Mouse (Mus musculus): ENCODE measurements around the gene Trim65. TPM values are rescaled to one million over a fixed set of nuclear protein-coding genes. Genes with fewer than 3 reads are reported as not detected.

Gene Trim65
- total and polyA plus RNA-seq, 2 experiments from 2014 or later = 2.3 to 7.6 TPM

- no peak for TF ChIP-seq CTCF (IDR thresholded peaks at IDR 0.05)
- no peak overlapping the region for H3K27ac ChIP-seq (ENCODE audit: low read depth, low read length)
- no peaks in the 10 kb centered on the region for H3K9me3 ChIP-seq (ENCODE audit: low read length)
- peaks cover 31% of the 10 kb centered on the region for H3K36me3 ChIP-seq (ENCODE audit: insufficient read depth, low read length)
- H3K4me1 ChIP-seq (ENCODE audit: insufficient read depth, low read length) = no peaks in the 10 kb centered on the region
- H3K4me3 ChIP-seq (ENCODE audit: low read depth, low read length) = no peak overlapping the region
- ATAC-seq (ENCODE audit: low FRiP score) (no peak), DNase-seq (ENCODE audit: low spot score) (no peak)
- no peaks in the 10 kb centered on the region for H3K27me3 ChIP-seq (ENCODE audit: insufficient read depth, low read length)
- no peak overlapping the region for H3K4me2 ChIP-seq (ENCODE audit: low read depth, low read length, poor library complexity, severe bottlenecking)
- no peak overlapping the region for H3K9ac ChIP-seq (replicated peaks; ENCODE audit: low read length, poor library complexity, severe bottlenecking)
- 72% methylated on average over 12 of the region's 12 CpGs for WGBS
Measured at GRCm38 (mm10) chr11:116161312-116161711, 30.4 kb upstream of the Trim65 start.

DNA sequence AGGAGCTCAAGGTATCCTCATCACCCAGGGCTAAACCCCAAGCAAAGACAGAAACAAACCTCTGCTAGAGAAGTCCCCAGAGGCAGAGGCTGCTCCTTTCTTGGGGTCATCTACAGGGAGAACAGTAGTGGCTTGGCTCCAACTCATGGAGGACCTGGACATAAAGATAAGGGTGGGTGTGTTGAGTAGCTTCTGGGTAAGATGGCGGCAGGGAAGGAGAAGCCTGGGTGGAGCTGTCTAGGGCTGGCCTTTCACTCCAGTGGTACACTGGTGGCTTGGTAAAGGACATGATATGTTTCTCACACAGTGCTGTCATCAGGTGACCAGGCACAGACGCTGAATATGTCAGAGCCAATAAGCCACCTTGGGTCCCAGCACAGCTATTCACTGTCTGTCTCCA is 20.0 kb upstream of the Trim65 start:
- Histone ChIP-seq H3K27me3 (ENCODE audit: insufficient read depth, low read length) (no peaks in the 10 kb centered on the region), H3K9me3 (ENCODE audit: low read length) (no peaks in the 10 kb centered on the region), H3K4me3 (ENCODE audit: low read depth, low read length) (no peak overlapping the region), H3K27ac (ENCODE audit: low read depth, low read length) (no peak overlapping the region), H3K9ac (replicated peaks; ENCODE audit: low read length, poor library complexity, severe bottlenecking) (no peak overlapping the region), H3K36me3 (ENCODE audit: insufficient read depth, low read length) (peaks cover 92% of the 10 kb centered on the region), H3K4me2 (ENCODE audit: low read depth, low read length, poor library complexity, severe bottlenecking) (no peak overlapping the region), H3K4me1 (ENCODE audit: insufficient read depth, low read length) (no peaks in the 10 kb centered on the region)
- WGBS = 100% methylated on average over 2 of the region's 2 CpGs
- ATAC-seq (ENCODE audit: low FRiP score) = no peak
- DNase-seq (ENCODE audit: low spot score) = no peak
- TF ChIP-seq CTCF (IDR thresholded peaks at IDR 0.05) = no peak

- no peak for ATAC-seq (ENCODE audit: low FRiP score)
- WGBS = 86% methylated on average over 6 of the region's 6 CpGs
- TF ChIP-seq CTCF (IDR thresholded peaks at IDR 0.05) = no peak
- no peak for DNase-seq (ENCODE audit: low spot score)
- Histone ChIP-seq H3K36me3 (ENCODE audit: insufficient read depth, low read length) (peaks cover 91% of the 10 kb centered on the region), H3K27me3 (ENCODE audit: insufficient read depth, low read length) (no peaks in the 10 kb centered on the region), H3K4me2 (ENCODE audit: low read depth, low read length, poor library complexity, severe bottlenecking) (no peak overlapping the region), H3K4me1 (ENCODE audit: insufficient read depth, low read length) (no peaks in the 10 kb centered on the region), H3K9ac (replicated peaks; ENCODE audit: low read length, poor library complexity, severe bottlenecking) (no peak overlapping the region), H3K27ac (ENCODE audit: low read depth, low read length) (no peak overlapping the region), H3K9me3 (ENCODE audit: low read length) (no peaks in the 10 kb centered on the region), H3K4me3 (ENCODE audit: low read depth, low read length) (no peak overlapping the region)
Measured at GRCm38 (mm10) chr11:116149341-116149740, 18.4 kb upstream of the Trim65 start.

GRCm38 (mm10) chr11:116148761-116149221 is 17.9 kb upstream of the Trim65 start:
- Histone ChIP-seq H3K4me3 (ENCODE audit: low read depth, low read length) (no peak overlapping the region), H3K9me3 (ENCODE audit: low read length) (no peaks in the 10 kb centered on the region), H3K9ac (replicated peaks; ENCODE audit: low read length, poor library complexity, severe bottlenecking) (no peak overlapping the region), H3K4me1 (ENCODE audit: insufficient read depth, low read length) (no peaks in the 10 kb centered on the region), H3K4me2 (ENCODE audit: low read depth, low read length, poor library complexity, severe bottlenecking) (no peak overlapping the region), H3K36me3 (ENCODE audit: insufficient read depth, low read length) (peaks cover 89% of the 10 kb centered on the region), H3K27me3 (ENCODE audit: insufficient read depth, low read length) (no peaks in the 10 kb centered on the region), H3K27ac (ENCODE audit: low read depth, low read length) (no peak overlapping the region)
- ATAC-seq (ENCODE audit: low FRiP score) = 0 out of 2 replicates have a peak, but pooled peaks have one; percentile 3
- no peak for TF ChIP-seq CTCF (IDR thresholded peaks at IDR 0.05)
- DNase-seq (ENCODE audit: low spot score) = peak; percentile 66
- WGBS = 70% methylated on average over 20 of the region's 20 CpGs

GRCm38 (mm10) chr11:116146294-116146985 is 15.5 kb upstream of the Trim65 start:
- Histone ChIP-seq H3K9me3 (ENCODE audit: low read length) (no peaks in the 10 kb centered on the region), H3K36me3 (ENCODE audit: insufficient read depth, low read length) (peaks cover 77% of the 10 kb centered on the region), H3K4me3 (ENCODE audit: low read depth, low read length) (no peak overlapping the region), H3K27me3 (ENCODE audit: insufficient read depth, low read length) (no peaks in the 10 kb centered on the region), H3K27ac (ENCODE audit: low read depth, low read length) (peak overlapping the region; percentile 18; the same call in 1 of the 2 replicates), H3K4me2 (ENCODE audit: low read depth, low read length, poor library complexity, severe bottlenecking) (no peak overlapping the region), H3K4me1 (ENCODE audit: insufficient read depth, low read length) (no peaks in the 10 kb centered on the region), H3K9ac (replicated peaks; ENCODE audit: low read length, poor library complexity, severe bottlenecking) (no peak overlapping the region)
- DNase-seq (ENCODE audit: low spot score) (peak; percentile 55), ATAC-seq (ENCODE audit: low FRiP score) (peak; percentile 33; the same call in 1 of the 2 replicates)
- TF ChIP-seq CTCF (IDR thresholded peaks at IDR 0.05) = no peak
- WGBS = 74% methylated on average over 25 of the region's 25 CpGs

DNA sequence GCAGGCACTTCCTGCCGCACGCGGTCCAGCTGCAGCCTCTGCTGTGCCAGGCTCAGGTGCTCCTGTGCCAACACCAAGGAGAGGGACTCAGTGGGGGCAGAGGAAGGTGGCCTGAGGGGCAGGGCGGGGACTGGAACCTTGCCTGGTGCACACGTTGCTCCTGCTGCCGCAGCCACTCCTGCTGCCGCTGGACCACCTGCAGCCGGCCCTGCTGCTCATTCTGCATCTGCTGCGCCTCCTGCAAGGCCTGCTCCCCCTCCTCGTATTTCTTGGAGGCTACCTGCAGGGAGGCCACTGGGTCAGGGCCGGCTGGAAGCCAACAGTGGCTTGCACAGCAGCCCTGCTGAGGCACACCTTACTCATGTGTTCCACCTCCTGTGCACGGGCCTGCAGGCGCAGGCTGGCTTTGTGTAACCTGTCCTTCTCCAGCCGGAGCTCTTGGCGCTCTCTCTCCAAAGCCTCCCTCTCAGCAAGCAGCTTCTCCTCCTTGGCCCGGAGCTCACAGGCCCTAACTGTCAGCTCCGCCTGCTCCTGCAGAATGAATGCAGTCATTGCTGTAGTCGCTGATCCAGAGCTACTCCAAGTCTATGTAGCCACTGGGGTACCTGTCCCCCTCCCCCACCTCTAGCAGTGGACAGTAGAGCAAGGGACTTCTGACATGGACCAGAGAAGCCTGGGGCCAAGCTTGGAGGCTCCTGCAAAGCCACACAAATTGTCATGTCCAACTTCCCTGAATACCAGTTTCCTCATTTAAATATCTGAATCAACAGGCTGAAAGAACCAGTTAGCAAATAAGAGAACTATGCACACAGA is 14.8 kb upstream of the Trim65 start:
- ATAC-seq (ENCODE audit: low FRiP score) = no peak
- H3K27ac ChIP-seq (ENCODE audit: low read depth, low read length) = peak overlapping the region; percentile 38; the same call in 1 of the 2 replicates

More for the DNA sequence above, 14.8 kb upstream of the Trim65 start:
- Histone ChIP-seq H3K9ac (replicated peaks; ENCODE audit: low read length, poor library complexity, severe bottlenecking) (no peak overlapping the region), H3K4me3 (ENCODE audit: low read depth, low read length) (no peak overlapping the region), H3K36me3 (ENCODE audit: insufficient read depth, low read length) (peaks cover 72% of the 10 kb centered on the region), H3K4me2 (ENCODE audit: low read depth, low read length, poor library complexity, severe bottlenecking) (no peak overlapping the region), H3K9me3 (ENCODE audit: low read length) (no peaks in the 10 kb centered on the region), H3K27me3 (ENCODE audit: insufficient read depth, low read length) (no peaks in the 10 kb centered on the region), H3K4me1 (ENCODE audit: insufficient read depth, low read length) (no peaks in the 10 kb centered on the region)
- DNase-seq (ENCODE audit: low spot score) = no peak
- WGBS = 59% methylated on average over 18 of the region's 18 CpGs
- no peak for TF ChIP-seq CTCF (IDR thresholded peaks at IDR 0.05)

Data from midbrain, postnatal 0 days (tissue).